Mouse (Mus musculus) midbrain, embryonic 13.5 days (tissue): ENCODE data around the gene Fgf8. TPM values are rescaled to one million over a fixed set of nuclear protein-coding genes. Genes with fewer than 3 reads are reported as not detected.

Source experiments
- ATAC-seq: fragments of 200-750 bp; cut with Nextera tagmentation; 2 replicates; pipeline ENCODE4 v1.8.0; 2017; ENCODE audit warnings: mild to moderate bottlenecking, moderate TSS enrichment, moderate library complexity
- H3K27ac ChIP-seq: fragments of 300-500 bp; sonication (generic); 2 replicates; pipeline ENCODE4 v1.5.1; 2015; ENCODE audit warnings: inconsistent platforms, mild to moderate bottlenecking, moderate library complexity
- H3K27me3 ChIP-seq: fragments of 300-500 bp; sonication (generic); 2 replicates; pipeline ENCODE4 v1.6.1; 2015; ENCODE audit warnings: mild to moderate bottlenecking, inconsistent platforms
- H3K36me3 ChIP-seq: fragments of 300-500 bp; sonication (generic); 2 replicates; pipeline ENCODE4 v1.6.1; 2015; ENCODE audit warnings: mild to moderate bottlenecking, inconsistent platforms
- H3K4me1 ChIP-seq: fragments of 300-500 bp; sonication (generic); replicated peaks from 2 replicates; pipeline ENCODE4 v1.6.1; 2015; ENCODE audit warnings: inconsistent platforms
- H3K4me2 ChIP-seq: fragments of 300-500 bp; sonication (generic); replicated peaks from 2 replicates; pipeline ENCODE4 v1.6.1; 2015; ENCODE audit warnings: moderate library complexity, mild to moderate bottlenecking, inconsistent platforms
- H3K4me3 ChIP-seq: fragments of 300-500 bp; sonication (generic); replicated peaks from 2 replicates; pipeline ENCODE4 v1.5.1; 2015; ENCODE audit warnings: mild to moderate bottlenecking, inconsistent platforms
- H3K9ac ChIP-seq: fragments of 300-500 bp; sonication (generic); replicated peaks from 2 replicates; pipeline ENCODE4 v1.6.1; 2015; ENCODE audit warnings: mild to moderate bottlenecking, inconsistent platforms
- H3K9me3 ChIP-seq: fragments of 300-500 bp; sonication (generic); 2 replicates; pipeline ENCODE4 v1.6.1; 2016; ENCODE audit warnings: mild to moderate bottlenecking, inconsistent platforms
- WGBS: fragments of 180-500 bp; shearing (Covaris S2); methylation state at CpG from one replicate; pipeline ENCODE4 v1.1.7; 2015; 5-methylcytosine and 5-hydroxymethylcytosine counted together
- polyA plus RNA-seq: library from polyadenylated mRNA; unstranded; fragments of >200 nt; fragmentation: Nextera tagmentation; extraction: Ambion mirVana; gene quantifications from 2 replicates; pipeline ENCODE4 v1.2.1, GENCODE M21; 2015

The Fgf8 gene
- polyA plus RNA-seq, 1 experiment from 2014 or later: 2.8 TPM

DNA sequence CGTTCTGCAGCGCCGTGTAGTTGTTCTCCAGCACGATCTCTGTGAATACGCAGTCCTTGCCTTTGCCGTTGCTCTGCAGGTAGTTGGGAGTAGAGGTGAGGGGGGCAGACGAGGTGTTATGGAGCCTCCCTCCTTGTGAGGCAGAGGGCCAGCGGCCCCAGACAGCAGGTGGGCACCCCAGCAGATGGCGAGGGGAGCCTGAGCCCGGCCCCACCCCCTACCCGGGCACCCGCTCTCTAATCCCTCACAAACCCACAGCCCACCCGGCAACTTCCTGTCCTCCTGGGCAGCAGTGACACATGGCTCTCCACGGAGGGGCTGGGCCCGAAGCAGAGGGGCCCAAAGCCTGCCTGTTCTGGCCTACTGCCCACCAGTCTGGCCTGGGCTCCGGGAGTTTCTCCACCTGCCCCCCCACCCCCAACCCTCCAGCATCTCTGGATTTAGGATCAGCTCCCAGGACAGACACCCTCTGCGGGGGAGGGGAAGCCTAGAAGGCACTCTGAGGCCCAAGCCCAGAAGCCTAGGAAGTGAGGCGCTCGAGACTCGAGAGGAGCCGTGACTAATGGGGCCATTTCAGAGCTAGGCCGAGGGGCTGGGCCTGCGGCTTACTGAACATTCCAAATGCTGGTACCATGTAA lies 5.4 kb downstream of the Fgf8 start:
- Histone ChIP-seq H3K4me3 (peak overlapping the region; percentile 28), H3K27me3 (peaks cover 100% of the 10 kb centered on the region), H3K36me3 (no peaks in the 10 kb centered on the region), H3K9ac (peak overlapping the region; percentile 50), H3K27ac (no peak overlapping the region), H3K4me1 (peaks cover 39% of the 10 kb centered on the region), H3K9me3 (no peaks in the 10 kb centered on the region), H3K4me2 (peak overlapping the region; percentile 52)
- WGBS: 5% methylated on average over 23 of the region's 23 CpGs
- ATAC-seq: peak; percentile 77

DNA sequence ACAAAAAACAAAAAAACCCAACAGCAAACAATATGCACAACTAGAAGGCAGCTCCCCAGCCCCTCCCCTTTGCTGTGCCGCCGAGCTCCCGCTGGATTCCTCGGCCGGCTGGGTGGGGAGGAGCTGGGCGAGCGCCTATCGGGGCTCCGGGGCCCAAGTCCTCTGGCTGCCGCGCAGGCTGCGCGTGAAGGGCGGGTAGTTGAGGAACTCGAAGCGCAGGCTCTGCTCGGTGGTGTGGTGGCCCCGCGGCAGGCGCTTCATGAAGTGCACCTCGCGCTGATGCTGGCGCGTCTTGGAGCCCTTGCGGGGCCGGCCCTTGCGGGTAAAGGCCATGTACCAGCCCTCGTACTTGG lies 5.9 kb downstream of the Fgf8 start:
- Histone ChIP-seq H3K4me2 (peak overlapping the region; percentile 52), H3K27me3 (peaks cover 100% of the 10 kb centered on the region), H3K36me3 (no peaks in the 10 kb centered on the region), H3K4me1 (peaks cover 34% of the 10 kb centered on the region), H3K4me3 (peak overlapping the region; percentile 28), H3K27ac (no peak overlapping the region), H3K9ac (peak overlapping the region; percentile 50), H3K9me3 (no peaks in the 10 kb centered on the region)
- peak; percentile 69 for ATAC-seq
- under 1% methylated on average over 28 of the region's 28 CpGs for whole genome bisulfite sequencing

DNA sequence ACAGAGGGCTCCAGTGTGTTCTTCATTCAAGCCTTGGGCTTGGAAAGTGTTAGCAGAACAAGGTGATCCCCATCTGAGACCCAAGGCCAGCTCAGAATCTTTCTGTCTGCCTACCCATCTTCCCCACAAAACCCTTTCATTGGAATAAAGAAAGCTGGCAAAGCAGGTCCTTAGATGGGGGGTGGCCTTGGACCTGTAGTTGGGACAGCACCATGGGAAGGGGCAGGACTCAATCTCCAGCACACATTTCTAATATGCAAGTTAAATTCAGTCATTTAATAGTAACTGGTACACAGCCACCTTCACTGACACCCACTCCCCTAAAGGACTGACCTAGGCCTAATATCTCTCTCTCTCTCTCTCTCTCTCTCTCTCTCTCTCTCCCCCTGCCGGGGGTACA lies 6.5 kb downstream of the Fgf8 start:
- Histone ChIP-seq H3K36me3 (no peaks in the 10 kb centered on the region), H3K4me1 (peaks cover 29% of the 10 kb centered on the region), H3K4me2 (no peak overlapping the region), H3K9me3 (no peaks in the 10 kb centered on the region), H3K27ac (no peak overlapping the region), H3K9ac (no peak overlapping the region), H3K4me3 (no peak overlapping the region), H3K27me3 (peaks cover 100% of the 10 kb centered on the region)
- ATAC-seq: no peak
- 56% methylated on average over 1 of the region's 1 CpGs for WGBS

DNA sequence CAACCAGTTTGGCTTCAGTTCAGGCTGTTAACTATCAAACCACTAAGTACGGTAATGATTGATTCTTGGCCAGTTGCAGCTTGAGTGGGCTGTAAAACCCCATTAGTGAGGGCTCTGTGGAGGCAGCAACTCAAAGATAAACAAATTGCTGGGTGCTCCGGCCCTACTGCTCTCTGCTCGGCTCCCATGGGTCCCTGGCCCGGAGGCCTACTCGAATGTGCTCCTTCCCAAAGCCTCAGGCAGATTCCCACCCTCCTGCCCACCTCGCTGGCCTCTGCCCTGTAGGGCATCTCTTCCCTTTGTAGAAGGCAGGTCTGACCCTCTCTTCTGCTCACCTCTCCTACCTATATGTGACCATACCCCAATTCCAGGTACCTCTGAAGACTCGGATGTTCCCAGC lies 8.0 kb downstream of the Fgf8 start:
- no peak overlapping the region for H3K4me3 ChIP-seq

DNA sequence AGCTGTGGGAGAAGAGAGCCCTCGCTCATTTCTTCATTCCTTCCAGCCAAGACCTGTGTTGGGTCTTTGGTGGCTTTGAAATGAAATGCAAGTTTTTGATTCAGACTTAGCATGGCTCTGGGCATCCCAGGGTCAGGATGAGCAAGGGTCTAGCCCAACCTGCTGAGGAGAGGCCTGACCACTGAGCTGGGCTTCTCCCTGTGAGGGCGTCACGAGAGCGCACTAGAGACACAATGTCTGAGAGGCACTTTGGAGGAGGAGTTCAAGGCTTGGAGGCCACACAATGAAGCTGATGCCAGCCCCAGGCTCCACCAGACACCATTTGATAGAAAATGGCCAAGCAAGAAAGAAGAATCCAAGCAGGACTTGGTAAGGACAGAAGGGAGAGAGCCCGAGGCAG lies 8.5 kb downstream of the Fgf8 start:
- WGBS: 65% methylated on average over 5 of the region's 5 CpGs
- H3K4me1 ChIP-seq: peaks cover 28% of the 10 kb centered on the region
- H3K4me2 ChIP-seq: no peak overlapping the region
- no peaks in the 10 kb centered on the region for H3K9me3 ChIP-seq
- H3K4me3 ChIP-seq: no peak overlapping the region
- ATAC-seq: no peak
- H3K27me3 ChIP-seq: peaks cover 97% of the 10 kb centered on the region
- H3K36me3 ChIP-seq: no peaks in the 10 kb centered on the region
- H3K9ac ChIP-seq: no peak overlapping the region
- H3K27ac ChIP-seq: no peak overlapping the region

More for the DNA sequence above, 8.0 kb downstream of the Fgf8 start:
- Histone ChIP-seq H3K4me2 (no peak overlapping the region), H3K9ac (no peak overlapping the region), H3K27ac (no peak overlapping the region), H3K27me3 (peaks cover 100% of the 10 kb centered on the region), H3K4me1 (peaks cover 28% of the 10 kb centered on the region), H3K9me3 (no peaks in the 10 kb centered on the region), H3K36me3 (no peaks in the 10 kb centered on the region)
- 41% methylated on average over 7 of the region's 7 CpGs for WGBS
- no peak for ATAC-seq

DNA sequence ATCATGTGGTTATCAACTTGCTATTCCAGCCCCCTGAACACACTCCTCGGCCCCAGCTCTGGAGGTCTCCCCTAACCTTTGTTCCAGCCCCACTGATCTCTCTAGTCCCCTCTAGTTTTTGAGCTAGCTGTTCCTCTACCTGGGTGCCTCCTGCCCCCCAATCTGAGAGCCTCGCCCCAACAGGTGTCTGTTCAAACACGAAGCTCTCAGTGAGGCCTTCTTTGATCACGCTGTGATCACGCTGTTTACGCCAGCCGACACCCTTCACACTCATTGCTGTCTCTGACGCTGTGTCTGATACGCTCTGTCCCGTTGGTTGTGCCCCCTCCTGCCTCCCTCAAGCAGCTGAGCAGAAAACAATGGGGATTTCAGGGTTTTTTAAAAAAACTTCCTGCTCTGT lies 9.2 kb downstream of the Fgf8 start:
- H3K9ac ChIP-seq: no peak overlapping the region
- ATAC-seq: no peak
- H3K36me3 ChIP-seq: no peaks in the 10 kb centered on the region
- H3K4me1 ChIP-seq: peaks cover 28% of the 10 kb centered on the region
- 17% methylated on average over 10 of the region's 10 CpGs for WGBS
- H3K27ac ChIP-seq: no peak overlapping the region
- peaks cover 97% of the 10 kb centered on the region for H3K27me3 ChIP-seq
- H3K4me3 ChIP-seq: no peak overlapping the region
- H3K4me2 ChIP-seq: no peak overlapping the region
- H3K9me3 ChIP-seq: no peaks in the 10 kb centered on the region

DNA sequence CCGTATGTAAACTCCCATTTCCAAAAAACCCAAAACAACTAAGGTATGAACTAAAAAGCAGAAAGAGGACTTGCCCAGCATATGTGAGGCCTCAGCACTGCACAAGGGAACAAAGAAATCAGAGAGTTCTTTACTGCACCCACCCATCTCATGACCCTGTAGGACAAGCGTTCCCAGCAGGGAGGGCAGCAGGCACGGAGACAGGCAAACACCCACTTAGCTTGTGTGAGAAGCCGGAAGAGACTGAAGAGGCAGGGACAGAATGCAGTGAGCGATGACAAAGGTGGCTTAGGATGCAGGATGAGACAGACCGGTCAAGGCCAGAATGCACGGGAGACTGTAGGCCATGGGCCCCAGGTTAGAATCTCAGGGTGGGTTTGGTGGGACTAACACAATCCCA lies 11.1 kb downstream of the Fgf8 start:
- Histone ChIP-seq H3K27ac (no peak overlapping the region), H3K4me3 (no peak overlapping the region), H3K27me3 (peaks cover 94% of the 10 kb centered on the region), H3K4me1 (peaks cover 12% of the 10 kb centered on the region), H3K4me2 (no peak overlapping the region), H3K36me3 (no peaks in the 10 kb centered on the region), H3K9ac (no peak overlapping the region), H3K9me3 (no peaks in the 10 kb centered on the region)
- ATAC-seq: no peak
- WGBS: 90% methylated on average over 7 of the region's 7 CpGs

DNA sequence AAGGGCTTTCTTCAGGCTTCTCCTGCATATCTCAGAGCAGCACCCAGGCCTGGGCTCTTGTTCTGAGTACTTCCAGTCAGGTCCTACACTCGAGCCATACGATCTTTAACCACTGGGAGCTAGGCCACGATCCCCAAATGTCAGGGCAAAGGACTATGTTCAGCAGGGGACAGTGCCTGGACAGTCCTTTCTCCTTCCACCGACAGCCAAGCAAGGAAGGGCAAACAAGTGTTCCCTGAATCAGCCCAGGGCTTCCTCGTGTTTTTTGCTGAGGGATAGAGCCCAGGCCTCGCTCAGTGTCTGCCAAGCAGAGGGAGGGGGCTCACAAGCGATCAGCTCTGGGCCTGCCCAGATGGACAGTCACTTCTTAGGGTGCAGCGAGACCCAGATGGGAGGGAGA lies 12.7 kb downstream of the Fgf8 start:
- peaks cover 4% of the 10 kb centered on the region for H3K4me1 ChIP-seq
- 73% methylated on average over 8 of the region's 8 CpGs for WGBS
- no peaks in the 10 kb centered on the region for H3K36me3 ChIP-seq
- no peak overlapping the region for H3K27ac ChIP-seq
- H3K9ac ChIP-seq: no peak overlapping the region
- H3K4me2 ChIP-seq: no peak overlapping the region
- no peaks in the 10 kb centered on the region for H3K9me3 ChIP-seq
- no peak overlapping the region for H3K4me3 ChIP-seq
- peaks cover 94% of the 10 kb centered on the region for H3K27me3 ChIP-seq
- no peak for ATAC-seq

DNA sequence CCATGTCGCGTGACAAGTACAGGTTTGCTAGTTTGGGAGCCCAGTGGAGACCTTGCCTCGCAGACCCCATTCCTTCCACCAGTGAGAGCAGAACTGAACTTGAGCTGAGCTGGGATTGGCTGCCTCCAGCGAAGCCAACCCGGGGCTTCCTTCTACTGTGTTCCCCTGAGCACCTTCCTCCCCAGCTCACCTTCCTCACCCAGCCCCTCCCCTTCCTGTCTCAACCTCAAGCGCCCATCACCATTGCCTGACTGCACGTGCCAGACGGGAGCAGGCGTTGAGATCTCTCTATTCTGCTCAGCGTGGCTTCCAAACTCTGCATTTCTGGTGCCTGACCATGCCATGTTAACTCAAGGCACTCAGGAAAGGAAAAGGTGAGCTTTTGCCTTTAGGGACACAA lies 15.5 kb downstream of the Fgf8 start:
- WGBS: 82% methylated on average over 10 of the region's 10 CpGs
- no peak overlapping the region for H3K9ac ChIP-seq

DNA sequence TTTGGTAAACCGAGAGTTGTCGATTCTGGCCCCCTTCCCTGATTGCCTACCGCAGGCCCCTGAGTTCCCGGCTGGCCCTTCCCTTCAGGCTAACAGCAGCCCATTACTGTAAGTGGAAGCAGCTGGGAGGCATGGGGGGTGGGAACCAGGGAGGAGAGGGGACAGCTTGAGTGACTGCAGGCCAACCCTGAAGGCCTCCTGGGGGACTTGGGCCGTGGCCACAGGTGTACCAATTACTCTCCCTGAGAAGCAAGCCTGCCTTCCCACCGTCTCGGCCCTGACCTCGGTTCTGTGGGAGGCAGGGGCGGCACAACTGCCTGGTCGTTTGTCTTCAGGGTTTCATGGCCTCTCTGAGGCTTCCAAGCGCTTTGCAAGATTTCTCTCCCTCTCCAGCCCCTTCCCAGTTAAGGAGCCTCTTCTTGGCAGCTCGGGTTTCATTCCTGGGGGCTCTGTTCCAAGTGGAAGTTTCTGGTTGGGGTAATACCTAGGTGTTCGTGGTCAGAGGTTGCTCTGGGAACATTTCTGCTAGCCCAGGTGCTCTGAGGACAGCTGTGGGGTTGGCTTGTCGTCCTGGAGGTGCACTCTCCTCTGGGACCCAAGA lies 16.9 kb downstream of the Fgf8 start:
- Histone ChIP-seq H3K36me3 (no peaks in the 10 kb centered on the region), H3K27me3 (peaks cover 90% of the 10 kb centered on the region), H3K4me3 (no peak overlapping the region), H3K9me3 (no peaks in the 10 kb centered on the region), H3K9ac (no peak overlapping the region), H3K4me2 (no peak overlapping the region), H3K4me1 (no peaks in the 10 kb centered on the region), H3K27ac (no peak overlapping the region)
- WGBS: 64% methylated on average over 14 of the region's 14 CpGs
- ATAC-seq: no peak

More for the DNA sequence above, 15.5 kb downstream of the Fgf8 start:
- H3K4me2 ChIP-seq: no peak overlapping the region
- no peaks in the 10 kb centered on the region for H3K9me3 ChIP-seq
- H3K27me3 ChIP-seq: peaks cover 92% of the 10 kb centered on the region
- H3K36me3 ChIP-seq: no peaks in the 10 kb centered on the region
- no peak overlapping the region for H3K27ac ChIP-seq
- no peak for ATAC-seq
- no peaks in the 10 kb centered on the region for H3K4me1 ChIP-seq
- H3K4me3 ChIP-seq: no peak overlapping the region

DNA sequence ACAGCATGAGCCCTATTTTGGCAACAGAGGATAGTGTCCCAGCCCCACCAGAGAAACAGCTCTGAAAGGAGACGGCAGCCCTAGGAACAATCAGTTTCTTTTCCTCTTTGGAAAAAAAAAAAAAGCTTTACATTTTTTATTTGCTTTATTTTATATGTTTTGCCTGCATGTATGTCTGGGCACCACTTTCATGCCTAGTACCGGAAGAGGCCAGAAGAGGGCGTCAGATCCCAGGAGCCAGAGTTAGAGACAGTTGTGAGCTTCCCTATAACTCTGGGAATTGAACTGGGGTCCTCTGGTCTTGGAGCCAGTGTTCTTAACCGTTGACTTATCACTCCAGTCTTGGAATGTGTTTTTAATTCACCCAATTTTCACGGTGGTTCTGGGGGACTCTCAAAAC lies 20.5 kb downstream of the Fgf8 start:
- Histone ChIP-seq H3K4me2 (no peak overlapping the region), H3K27me3 (peaks cover 89% of the 10 kb centered on the region), H3K27ac (no peak overlapping the region), H3K4me1 (peaks cover 13% of the 10 kb centered on the region), H3K4me3 (no peak overlapping the region), H3K9ac (no peak overlapping the region), H3K9me3 (no peaks in the 10 kb centered on the region), H3K36me3 (no peaks in the 10 kb centered on the region)
- ATAC-seq: no peak
- WGBS: 76% methylated on average over 5 of the region's 5 CpGs

DNA sequence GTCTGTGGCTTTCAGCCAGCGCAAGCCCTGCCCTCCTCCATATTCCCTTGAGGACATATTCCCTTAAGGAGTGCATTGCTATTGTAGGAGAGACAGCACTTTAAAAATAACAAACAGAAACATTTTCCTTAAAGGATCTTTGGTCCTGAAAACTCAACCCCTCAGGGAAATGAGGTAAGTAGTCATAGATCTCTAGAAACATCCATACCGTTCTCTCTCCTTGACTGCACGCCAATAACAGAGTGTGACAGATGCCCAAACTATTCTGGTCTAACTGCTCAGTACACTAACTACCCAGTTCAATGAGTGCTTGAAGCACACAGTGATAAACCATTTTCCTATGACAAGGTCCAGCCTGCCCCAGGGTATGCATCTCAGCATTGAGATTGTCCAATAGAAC lies 24.4 kb downstream of the Fgf8 start:
- H3K9ac ChIP-seq: no peak overlapping the region
- H3K4me2 ChIP-seq: peak overlapping the region; percentile 53
- H3K4me3 ChIP-seq: peak overlapping the region; percentile 27
- peaks cover 27% of the 10 kb centered on the region for H3K4me1 ChIP-seq
- no peaks in the 10 kb centered on the region for H3K9me3 ChIP-seq
- peak overlapping the region; percentile 83 for H3K27ac ChIP-seq
- 56% methylated on average over 3 of the region's 3 CpGs for whole genome bisulfite sequencing
- H3K36me3 ChIP-seq: no peaks in the 10 kb centered on the region
- 0 out of 2 replicates have a peak, but pooled peaks have one; percentile 32 for ATAC-seq
- H3K27me3 ChIP-seq: peaks cover 84% of the 10 kb centered on the region
